Mouse (Mus musculus): Measurements from ENCODE around the gene Ptpdc1. TPM values are rescaled to one million over a fixed set of nuclear protein-coding genes. Genes with fewer than 3 reads are reported as not detected.
A peak's percentile ranks its signal among the peaks of the same experiment; 100 is the strongest.

Gene Ptpdc1
- polyA plus RNA-seq, 1 experiment from 2014 or later, result 15.9 TPM

DNA sequence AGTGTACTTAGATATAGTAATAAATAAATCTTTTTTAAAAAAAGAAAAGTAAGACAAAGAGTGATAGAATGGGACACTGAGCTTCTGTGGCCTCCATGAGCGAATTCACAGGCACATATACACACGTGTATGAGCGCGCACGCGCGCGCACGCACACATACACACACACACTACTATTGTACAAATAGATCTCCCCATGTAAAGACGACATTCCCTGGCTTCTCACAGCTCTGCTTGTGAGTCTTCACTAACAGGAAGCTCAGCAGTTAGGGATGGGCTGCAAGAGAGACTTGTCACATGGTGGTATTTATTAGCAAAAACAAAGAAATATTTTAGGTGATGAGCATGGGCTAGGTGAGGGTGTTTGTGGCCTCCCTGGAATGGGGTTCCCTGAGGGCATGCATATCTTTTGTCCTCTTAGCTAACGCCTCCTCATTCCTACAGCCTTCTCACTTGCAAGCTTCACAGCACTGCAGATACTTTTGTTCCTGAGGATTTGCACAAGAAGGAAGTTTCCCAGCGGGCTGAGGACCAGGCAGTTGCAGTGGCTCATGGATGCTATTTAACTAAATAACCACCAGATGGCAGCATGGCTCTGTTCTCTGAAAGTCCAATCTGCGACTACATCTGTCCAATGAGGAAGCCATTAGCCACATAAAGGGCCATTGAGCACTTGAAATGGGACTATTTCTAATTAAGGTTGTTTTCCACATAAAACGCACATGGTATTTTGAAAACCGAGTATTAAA, 97.2 kb downstream of the Ptpdc1 start:
- Histone ChIP-seq H3K36me3 (no peaks in the 10 kb centered on the region), H3K9ac (no peak overlapping the region), H3K4me3 (no peak overlapping the region), H3K27ac (no peak overlapping the region), H3K9me3 (no peaks in the 10 kb centered on the region), H3K4me2 (no peak overlapping the region), H3K27me3 (no peaks in the 10 kb centered on the region), H3K4me1 (replicated peaks) (no peaks in the 10 kb centered on the region)
- 57% methylated on average over 15 of the region's 15 CpGs for WGBS
- ATAC-seq (ENCODE audit: low FRiP score), result peak; percentile 80; the same call in 1 of the 2 replicates

MicroRNAs within 50 kb of the gene (microRNA counts, 519-probe panel; counts per million panel counts)
- microRNA mmu-let-7a (5,820 counts per million, percentile 96 among the panel's probes with 10 or more counts), microRNA mmu-let-7d (5,470 counts per million, percentile 92 among the panel's probes with 10 or more counts), microRNA mmu-let-7f (4,931 counts per million, percentile 85 among the panel's probes with 10 or more counts)

Small RNA genes lying within 50 kb of the gene (microRNA-seq; reads per million reads assigned to microRNA genes)
- not detected for gene Gm24111
- 161 reads per million, percentile 57 among the genes with 10 or more reads in this experiment for gene Mirlet7a-1
- 4,547 reads per million, percentile 90 among the genes with 10 or more reads in this experiment for gene Mirlet7d
- gene Mirlet7f-1, result not detected

Other genes with a start within 250 kb of the Ptpdc1 start
- 7.6 and 8.2 TPM in 2 replicates for gene Zfp169, start 112.2 kb downstream of the Ptpdc1 start, polyA plus RNA-seq (2015; fragmentation: Nextera tagmentation; extraction: Ambion mirVana)
- 3.6 and 4.4 TPM in 2 replicates for gene A830005F24Rik, start 112.1 kb downstream of the Ptpdc1 start, polyA plus RNA-seq (2015; fragmentation: Nextera tagmentation; extraction: Ambion mirVana)
- 0.87 TPM in 1 of 2 replicates, not detected in the other for gene Barx1, start 37.3 kb upstream of the Ptpdc1 start, polyA plus RNA-seq (2015; fragmentation: Nextera tagmentation; extraction: Ambion mirVana)
- 9.4 and 9.6 TPM in 2 replicates for gene Phf2, start 245.5 kb upstream of the Ptpdc1 start, polyA plus RNA-seq (2015; fragmentation: Nextera tagmentation; extraction: Ambion mirVana)